Mouse (Mus musculus): ENCODE measurements at regions not wholly inside any gene's neighbourhood (a gene's known extent, or its start where the extent isn't known, plus 50 kb on each side); places are given as distances from the start of the nearest gene placed in this dataset.

- no peak for TF ChIP-seq CTCF (IDR thresholded peaks at IDR 0.05)
- H3K9me3 ChIP-seq (ENCODE audit: low read length): no peaks in the 10 kb centered on the region
- no peak overlapping the region for H3K4me2 ChIP-seq (ENCODE audit: low read depth, low read length, poor library complexity, severe bottlenecking)
- 71% methylated on average over 4 of the region's 4 CpGs for WGBS
- no peak overlapping the region for H3K4me3 ChIP-seq (ENCODE audit: low read depth, low read length)
- no peak overlapping the region for H3K9ac ChIP-seq (replicated peaks; ENCODE audit: low read length, poor library complexity, severe bottlenecking)
- DNase-seq (ENCODE audit: low spot score) (no peak), ATAC-seq (ENCODE audit: low FRiP score) (no peak)
- no peak overlapping the region for H3K27ac ChIP-seq (ENCODE audit: low read depth, low read length)
- no peaks in the 10 kb centered on the region for H3K36me3 ChIP-seq (ENCODE audit: insufficient read depth, low read length)
- H3K4me1 ChIP-seq (ENCODE audit: insufficient read depth, low read length): no peaks in the 10 kb centered on the region
- no peaks in the 10 kb centered on the region for H3K27me3 ChIP-seq (ENCODE audit: insufficient read depth, low read length)
Measured at GRCm38 (mm10) chr2:108660697-108661388, 619.7 kb upstream of the Kif18a start.

GRCm38 (mm10) chr2:108677777-108678380, 602.7 kb upstream of the Kif18a start:
- ATAC-seq (ENCODE audit: low FRiP score) (no peak), DNase-seq (ENCODE audit: low spot score) (no peak)
- Histone ChIP-seq H3K4me3 (ENCODE audit: low read depth, low read length) (no peak overlapping the region), H3K36me3 (ENCODE audit: insufficient read depth, low read length) (no peaks in the 10 kb centered on the region), H3K9ac (replicated peaks; ENCODE audit: low read length, poor library complexity, severe bottlenecking) (no peak overlapping the region), H3K4me2 (ENCODE audit: low read depth, low read length, poor library complexity, severe bottlenecking) (no peak overlapping the region), H3K27me3 (ENCODE audit: insufficient read depth, low read length) (no peaks in the 10 kb centered on the region), H3K4me1 (ENCODE audit: insufficient read depth, low read length) (no peaks in the 10 kb centered on the region), H3K27ac (ENCODE audit: low read depth, low read length) (no peak overlapping the region), H3K9me3 (ENCODE audit: low read length) (no peaks in the 10 kb centered on the region)
- TF ChIP-seq CTCF (IDR thresholded peaks at IDR 0.05): no peak
- WGBS: 75% methylated on average over 2 of the region's 2 CpGs

GRCm38 (mm10) chr2:108681574-108681973, 599.0 kb upstream of the Kif18a start:
- ATAC-seq (ENCODE audit: low FRiP score): no peak
- 96% methylated on average over 3 of the region's 3 CpGs for WGBS
- H3K4me2 ChIP-seq (ENCODE audit: low read depth, low read length, poor library complexity, severe bottlenecking): no peak overlapping the region
- DNase-seq (ENCODE audit: low spot score): no peak
- H3K9ac ChIP-seq (replicated peaks; ENCODE audit: low read length, poor library complexity, severe bottlenecking): no peak overlapping the region
- H3K4me3 ChIP-seq (ENCODE audit: low read depth, low read length): no peak overlapping the region
- H3K9me3 ChIP-seq (ENCODE audit: low read length): no peaks in the 10 kb centered on the region
- H3K36me3 ChIP-seq (ENCODE audit: insufficient read depth, low read length): no peaks in the 10 kb centered on the region
- H3K27ac ChIP-seq (ENCODE audit: low read depth, low read length): no peak overlapping the region
- no peaks in the 10 kb centered on the region for H3K4me1 ChIP-seq (ENCODE audit: insufficient read depth, low read length)
- TF ChIP-seq CTCF (IDR thresholded peaks at IDR 0.05): no peak
- H3K27me3 ChIP-seq (ENCODE audit: insufficient read depth, low read length): no peaks in the 10 kb centered on the region

GRCm38 (mm10) chr2:108686019-108686743, 594.4 kb upstream of the Kif18a start:
- no peak for TF ChIP-seq CTCF (IDR thresholded peaks at IDR 0.05)
- H3K27ac ChIP-seq (ENCODE audit: low read depth, low read length): no peak overlapping the region
- no peaks in the 10 kb centered on the region for H3K27me3 ChIP-seq (ENCODE audit: insufficient read depth, low read length)
- no peak overlapping the region for H3K9ac ChIP-seq (replicated peaks; ENCODE audit: low read length, poor library complexity, severe bottlenecking)
- DNase-seq (ENCODE audit: low spot score) (peak; percentile 48), ATAC-seq (ENCODE audit: low FRiP score) (no peak)
- H3K9me3 ChIP-seq (ENCODE audit: low read length): no peaks in the 10 kb centered on the region
- H3K36me3 ChIP-seq (ENCODE audit: insufficient read depth, low read length): no peaks in the 10 kb centered on the region
- no peaks in the 10 kb centered on the region for H3K4me1 ChIP-seq (ENCODE audit: insufficient read depth, low read length)
- H3K4me2 ChIP-seq (ENCODE audit: low read depth, low read length, poor library complexity, severe bottlenecking): no peak overlapping the region
- WGBS: 78% methylated on average over 6 of the region's 6 CpGs
- no peak overlapping the region for H3K4me3 ChIP-seq (ENCODE audit: low read depth, low read length)

- ATAC-seq (ENCODE audit: low FRiP score) (no peak), DNase-seq (ENCODE audit: low spot score) (peak; percentile 39)
- peak; percentile 74 for TF ChIP-seq CTCF (IDR thresholded peaks at IDR 0.05)
- no peak overlapping the region for H3K4me2 ChIP-seq (ENCODE audit: low read depth, low read length, poor library complexity, severe bottlenecking)
- H3K9me3 ChIP-seq (ENCODE audit: low read length): no peaks in the 10 kb centered on the region
- 53% methylated on average over 4 of the region's 4 CpGs for WGBS
- no peak overlapping the region for H3K9ac ChIP-seq (replicated peaks; ENCODE audit: low read length, poor library complexity, severe bottlenecking)
- H3K27me3 ChIP-seq (ENCODE audit: insufficient read depth, low read length): no peaks in the 10 kb centered on the region
- H3K27ac ChIP-seq (ENCODE audit: low read depth, low read length): no peak overlapping the region
- H3K4me3 ChIP-seq (ENCODE audit: low read depth, low read length): no peak overlapping the region
- no peaks in the 10 kb centered on the region for H3K36me3 ChIP-seq (ENCODE audit: insufficient read depth, low read length)
- H3K4me1 ChIP-seq (ENCODE audit: insufficient read depth, low read length): no peaks in the 10 kb centered on the region
Measured at GRCm38 (mm10) chr2:108690091-108690490, 590.4 kb upstream of the Kif18a start.

All from midbrain, postnatal 0 days (tissue).